Mouse (Mus musculus): ENCODE results near the gene Ccni.

GRCm38 (mm10) chr5:93149969-93150777 lies 56.1 kb downstream of the Ccni start:
- no peak for TF ChIP-seq POLR2A (IDR thresholded peaks at IDR 0.05; ENCODE audit: low read depth, low read length)
- no peak for TF ChIP-seq CTCF (IDR thresholded peaks at IDR 0.05; ENCODE audit: extremely low read depth, insufficient read length, insufficient replicate concordance, low read depth, low read length)
